Mouse (Mus musculus) hematopoietic stem cell, adult 5-6 weeks (primary cell): Measurements from ENCODE around the gene Ap1m2. TPM values are rescaled to one million over a fixed set of nuclear protein-coding genes. Genes with fewer than 3 reads are reported as not detected.

ENCODE experiments used
- ATAC-seq, 2 experiments: fragments of 125-278 bp in 1 of 2; replicated peaks in 1 of 2; 2 replicates each; pipeline ENCODE4 v1.8.0; 2016 to 2017; ENCODE audit warnings: inconsistent platforms in 2 of 2, mild to moderate bottlenecking in 2 of 2, moderate number of reproducible peaks in 2 of 2, low read depth in 1 of 2, moderate TSS enrichment in 1 of 2; ENCODE audit not compliant: low FRiP score in 2 of 2, poor library complexity in 2 of 2, severe bottlenecking in 2 of 2, insufficient read depth in 1 of 2, low TSS enrichment in 1 of 2
- total RNA-seq: library from RNA; stranded (forward); fragments of 172-1452, 232-1000 nt; gene quantifications from 2 replicates; pipeline ENCODE4 v1.2.3, GENCODE M21; 2017

Gene Ap1m2
- total RNA-seq, 1 experiment from 2014 or later = not detected

DNA sequence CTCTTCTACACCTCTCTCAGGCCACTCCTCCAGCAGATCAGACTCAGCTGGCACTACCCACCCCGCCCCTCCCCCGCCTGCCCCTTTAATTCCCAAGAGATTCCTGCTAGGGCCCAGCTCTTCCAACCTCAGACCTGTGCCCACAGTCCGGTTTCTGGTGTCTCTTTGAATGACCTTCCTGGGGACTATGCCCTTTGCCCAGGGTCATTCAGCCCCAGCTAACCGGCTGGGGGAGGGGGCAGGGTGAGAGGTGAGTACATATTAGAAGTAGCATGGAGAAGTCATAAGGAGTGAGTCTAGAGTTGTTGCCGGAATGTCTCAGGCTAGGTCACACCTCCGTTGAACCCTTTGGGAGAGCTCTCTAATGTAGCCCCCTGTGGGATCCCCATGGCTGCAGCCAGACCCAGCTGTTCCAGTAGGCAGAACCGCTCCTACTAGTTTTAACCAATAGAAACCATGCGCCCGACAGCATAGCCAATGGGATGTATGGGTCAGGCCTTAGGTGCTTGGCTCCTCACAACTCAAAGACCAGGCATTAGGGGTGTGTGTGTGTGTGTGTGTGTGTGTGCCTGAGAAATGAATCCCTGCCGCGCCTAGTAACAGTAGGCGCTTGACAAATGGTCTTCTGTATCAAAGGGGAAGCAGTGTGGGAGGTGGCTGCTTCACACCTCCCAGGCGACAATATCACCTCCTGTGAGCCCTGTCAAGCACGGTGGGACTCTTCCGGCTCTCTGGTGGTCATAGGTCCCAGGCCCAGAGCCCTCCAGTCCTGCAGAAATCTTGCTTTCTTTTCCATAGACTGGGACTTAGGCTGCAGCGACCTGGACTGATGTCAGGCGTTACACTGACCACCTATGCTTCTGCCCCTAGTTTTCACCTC is 62.3 kb downstream of the Ap1m2 start:
- no peak for ATAC-seq

DNA sequence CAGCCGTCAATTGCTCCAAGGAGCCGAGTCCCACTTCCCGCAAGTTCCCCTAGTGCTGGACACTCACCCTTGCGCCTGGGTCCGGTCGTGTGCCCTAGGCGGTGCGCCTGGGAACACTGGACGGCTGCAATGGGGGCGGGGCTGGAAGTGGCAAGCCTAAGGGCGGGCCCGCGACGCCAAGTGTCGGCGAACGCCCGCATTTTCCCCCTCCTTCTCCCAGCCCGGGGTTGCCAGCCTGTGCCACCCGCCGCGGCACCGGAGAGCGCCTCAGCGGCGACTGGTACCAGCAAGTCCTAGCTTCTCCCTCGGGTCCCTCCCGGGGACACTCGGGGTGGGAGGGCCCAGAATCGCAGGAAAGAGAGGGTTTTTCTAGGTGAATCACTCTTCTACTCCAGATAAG is 63.8 kb downstream of the Ap1m2 start, which contains the start of gene S1pr5:
S1pr5 (minus strand) TSS at position 118 of the 400 bp plus-strand sequence.
- peak in 1 of 2 experiments; percentile 36; a peak in 2 of 4 replicates for ATAC-seq

- ATAC-seq = no peak
Observed at GRCm38 (mm10) chr9:21246342-21246741, 65.8 kb downstream of the Ap1m2 start.

DNA sequence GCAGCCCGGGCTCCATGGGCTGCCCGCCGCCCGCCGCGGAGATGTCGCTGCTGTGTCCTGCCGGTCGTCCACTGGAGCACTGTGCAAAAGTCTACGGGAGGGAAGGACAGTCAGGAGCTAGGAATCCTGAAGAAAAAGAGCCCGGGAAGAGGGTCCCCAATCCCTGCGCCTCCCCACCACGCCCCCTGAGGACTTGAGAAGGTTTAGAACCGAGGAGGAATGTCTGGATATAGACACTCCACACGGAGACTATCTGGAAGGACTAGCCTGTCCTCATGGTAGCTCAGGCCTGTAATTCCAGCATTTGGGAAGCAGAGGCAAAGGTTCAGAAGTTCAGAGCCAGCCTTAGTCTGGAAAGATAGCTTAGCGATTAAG is 67.0 kb downstream of the Ap1m2 start:
- no peak for ATAC-seq

GRCm38 (mm10) chr9:21244428-21245112 is 67.6 kb downstream of the Ap1m2 start:
- peak in 1 of 2 experiments; percentile 14; a peak in 1 of 4 replicates for ATAC-seq

Other genes starting within 250 kb of the Ap1m2 start
- gene Zglp1, start 245.2 kb downstream of the Ap1m2 start, total RNA-seq = not detected in 2 replicates
- 0.44 TPM in 1 of 2 replicates, not detected in the other for gene Gm49373, start 239.2 kb downstream of the Ap1m2 start, total RNA-seq
- gene Fdx1l, start 238.7 kb downstream of the Ap1m2 start, total RNA-seq = 33.6 and 45.2 TPM in 2 replicates
- 3.3 and 13.1 TPM in 2 replicates for gene Gm38431, start 220.3 kb downstream of the Ap1m2 start, total RNA-seq
- 13.1 and 23.3 TPM in 2 replicates for gene Raver1, start 220.3 kb downstream of the Ap1m2 start, total RNA-seq
- gene Tyk2, start 181.1 kb downstream of the Ap1m2 start, total RNA-seq = 12.2 and 19.4 TPM in 2 replicates
- gene Cdc37, start 162.4 kb downstream of the Ap1m2 start, total RNA-seq = 238 and 347 TPM in 2 replicates
- gene Pde4a, start 146.6 kb downstream of the Ap1m2 start, total RNA-seq = 2.7 and 4.8 TPM in 2 replicates
- 37.4 and 39.0 TPM in 2 replicates for gene Keap1, start 73.0 kb downstream of the Ap1m2 start, total RNA-seq
- gene S1pr5, start 63.9 kb downstream of the Ap1m2 start, total RNA-seq = 0.25 and 0.50 TPM in 2 replicates
- gene Atg4d, start 47.0 kb downstream of the Ap1m2 start, total RNA-seq = 5.6 and 14.1 TPM in 2 replicates
- 64.0 and 98.0 TPM in 2 replicates for gene Kri1, start 24.4 kb downstream of the Ap1m2 start, total RNA-seq
- gene Cdkn2d, start 20.9 kb downstream of the Ap1m2 start, total RNA-seq = 14.8 and 30.4 TPM in 2 replicates
- 65.7 and 97.9 TPM in 2 replicates for gene Slc44a2, start 8.4 kb upstream of the Ap1m2 start, total RNA-seq
- gene Ilf3, start 55.5 kb upstream of the Ap1m2 start, total RNA-seq = 98.6 and 163 TPM in 2 replicates
- gene Qtrt1, start 99.5 kb upstream of the Ap1m2 start, total RNA-seq = 19.3 and 23.4 TPM in 2 replicates
- 80.9 and 87.0 TPM in 2 replicates for gene Dnm2, start 112.6 kb upstream of the Ap1m2 start, total RNA-seq
- gene Tmed1, start 197.9 kb upstream of the Ap1m2 start, total RNA-seq = 9.7 and 18.0 TPM in 2 replicates
- 11.5 and 19.4 TPM in 2 replicates for gene AB124611, start 213.8 kb upstream of the Ap1m2 start, total RNA-seq
- 21.0 and 26.5 TPM in 2 replicates for gene Carm1, start 234.6 kb upstream of the Ap1m2 start, total RNA-seq